Mouse (Mus musculus) liver, postnatal 0 days (tissue): ENCODE data around the gene Adam1b. TPM values are rescaled to one million over a fixed set of nuclear protein-coding genes. Genes with fewer than 3 reads are reported as not detected.

Experiments
- ATAC-seq: fragments of 200-750 bp; cut with Nextera tagmentation; 2 replicates; pipeline ENCODE4 v1.8.0; 2017; ENCODE audit warnings: mild to moderate bottlenecking, moderate library complexity
- DNase-seq: peaks from one replicate; pipeline ENCODE4 v3.0.0-alpha.2; 2016
- H3K27ac ChIP-seq: fragments of 300-500 bp; sonication (generic); 2 replicates; pipeline ENCODE4 v1.5.1; 2014; ENCODE audit warnings: antibody characterized with exemption, moderate library complexity, mild to moderate bottlenecking, low read depth
- H3K27me3 ChIP-seq: fragments of 300-500 bp; sonication (generic); 2 replicates; pipeline ENCODE4 v1.6.1; 2014; ENCODE audit warnings: low read length, control low read depth, mixed read lengths; ENCODE audit not compliant: insufficient read depth
- H3K36me3 ChIP-seq: fragments of 300-500 bp; sonication (generic); replicated peaks from 2 replicates; pipeline ENCODE4 v1.6.1; 2014; ENCODE audit warnings: mild to moderate bottlenecking, control low read depth, low read length, moderate library complexity, mixed read lengths; ENCODE audit not compliant: insufficient read depth
- H3K4me1 ChIP-seq: fragments of 300-500 bp; sonication (generic); 2 replicates; pipeline ENCODE4 v1.6.1; 2014; ENCODE audit warnings: antibody characterized with exemption, mild to moderate bottlenecking, control low read depth; ENCODE audit not compliant: insufficient read depth
- H3K4me2 ChIP-seq: fragments of 300-500 bp; sonication (generic); 2 replicates; pipeline ENCODE4 v1.6.1; 2014; ENCODE audit warnings: low read depth, mild to moderate bottlenecking, low read length, moderate library complexity, mixed read lengths
- H3K4me3 ChIP-seq: fragments of 300-500 bp; sonication (generic); 2 replicates; pipeline ENCODE4 v1.5.1; 2014; ENCODE audit warnings: low read depth, low read length
- H3K9ac ChIP-seq: fragments of 300-500 bp; sonication (generic); replicated peaks from 2 replicates; pipeline ENCODE4 v1.6.1; 2014; ENCODE audit warnings: mild to moderate bottlenecking, moderate library complexity
- H3K9me3 ChIP-seq: fragments of 300-500 bp; sonication (generic); 2 replicates; pipeline ENCODE4 v1.6.1; 2016; ENCODE audit warnings: mild to moderate bottlenecking, control low read depth, low read length, mixed read lengths
- CTCF ChIP-seq: sonication (generic); IDR thresholded peaks from 2 replicates; pipeline ENCODE4 v1.5.1; 2016; ENCODE audit warnings: antibody characterized with exemption, low read depth
- EP300 ChIP-seq: IDR thresholded peaks from 2 replicates; pipeline ENCODE4 v1.6.1; 2016; ENCODE audit warnings: antibody characterized with exemption, low read depth, mild to moderate bottlenecking
- WGBS: fragments of 180-500 bp; shearing (Covaris S2); extraction: QIAGEN DNeasy Blood & Tissue Kit; methylation state at CpG from one replicate; pipeline ENCODE4 v1.1.7; 2014; ENCODE audit not compliant: insufficient replicate concordance; 5-methylcytosine and 5-hydroxymethylcytosine counted together
- polyA plus RNA-seq: library from polyadenylated mRNA; unstranded; fragments of >200 nt; fragmentation: Nextera tagmentation; extraction: Ambion mirVana; gene quantifications from 2 replicates; pipeline ENCODE4 v1.2.1, GENCODE M21; 2015

Gene Adam1b
- polyA plus RNA-seq, 1 experiment from 2014 or later = not detected

DNA sequence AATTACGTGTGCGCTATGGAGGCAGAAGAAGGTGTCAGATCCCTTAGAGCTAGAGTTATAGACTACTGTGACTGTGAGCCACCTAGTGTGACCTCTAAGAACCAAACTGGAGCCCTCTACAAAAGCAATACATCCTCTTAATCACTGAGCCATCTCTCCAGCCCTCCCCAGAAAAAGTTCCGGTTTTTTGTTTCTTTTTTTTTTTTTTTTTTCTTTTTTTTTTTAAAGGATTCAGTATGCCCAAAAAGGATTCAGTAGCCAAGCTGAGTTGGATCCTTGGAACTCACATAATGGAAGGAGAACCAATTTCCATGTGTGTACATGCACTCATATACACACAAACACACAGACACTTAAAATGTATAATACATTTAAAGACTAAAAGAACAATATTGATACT is 40.1 kb upstream of the Adam1b start:
- Histone ChIP-seq H3K4me2 (no peak overlapping the region), H3K4me3 (no peak overlapping the region), H3K4me1 (peaks cover 18% of the 10 kb centered on the region), H3K27me3 (no peaks in the 10 kb centered on the region), H3K9ac (no peak overlapping the region), H3K27ac (no peak overlapping the region), H3K36me3 (peaks cover 11% of the 10 kb centered on the region), H3K9me3 (no peaks in the 10 kb centered on the region)
- TF ChIP-seq CTCF = no peak
- no peak for TF ChIP-seq EP300
- ATAC-seq = no peak
- no peak for DNase-seq
- WGBS = 72% methylated on average over 3 of the region's 3 CpGs

- Histone ChIP-seq H3K9ac (no peak overlapping the region), H3K27me3 (no peaks in the 10 kb centered on the region), H3K4me2 (no peak overlapping the region), H3K9me3 (no peaks in the 10 kb centered on the region), H3K4me3 (no peak overlapping the region), H3K36me3 (peaks cover 16% of the 10 kb centered on the region), H3K4me1 (peaks cover 18% of the 10 kb centered on the region), H3K27ac (no peak overlapping the region)
- DNase-seq (no peak), ATAC-seq (no peak)
- peak; percentile 24; the same call in 1 of the 2 replicates for TF ChIP-seq CTCF
- no peak for TF ChIP-seq EP300
- 82% methylated on average over 7 of the region's 7 CpGs for WGBS
Measured at GRCm38 (mm10) chr5:121541235-121541634, 38.0 kb upstream of the Adam1b start.

- WGBS = 84% methylated on average over 5 of the region's 5 CpGs
- Histone ChIP-seq H3K9ac (no peak overlapping the region), H3K9me3 (no peaks in the 10 kb centered on the region), H3K27me3 (no peaks in the 10 kb centered on the region), H3K36me3 (peaks cover 26% of the 10 kb centered on the region), H3K4me3 (no peak overlapping the region), H3K4me2 (no peak overlapping the region), H3K4me1 (peaks cover 18% of the 10 kb centered on the region), H3K27ac (no peak overlapping the region)
- TF ChIP-seq CTCF = no peak
- DNase-seq (no peak), ATAC-seq (no peak)
Measured at GRCm38 (mm10) chr5:121540066-121540465, 36.8 kb upstream of the Adam1b start.

GRCm38 (mm10) chr5:121537588-121537987 is 34.4 kb upstream of the Adam1b start:
- H3K9ac ChIP-seq = no peak overlapping the region
- H3K4me3 ChIP-seq = no peak overlapping the region
- no peak for TF ChIP-seq EP300
- no peak for TF ChIP-seq CTCF
- DNase-seq (no peak), ATAC-seq (no peak)
- H3K4me1 ChIP-seq = peaks cover 4% of the 10 kb centered on the region
- peaks cover 44% of the 10 kb centered on the region for H3K36me3 ChIP-seq
- no peak overlapping the region for H3K4me2 ChIP-seq
- no peaks in the 10 kb centered on the region for H3K9me3 ChIP-seq
- H3K27me3 ChIP-seq = no peaks in the 10 kb centered on the region
- WGBS = 92% methylated on average over 2 of the region's 2 CpGs
- H3K27ac ChIP-seq = no peak overlapping the region

- H3K27me3 ChIP-seq = no peaks in the 10 kb centered on the region
- TF ChIP-seq CTCF (no peak), EP300 (no peak)
- H3K4me2 ChIP-seq = no peak overlapping the region
- WGBS = 73% methylated on average over 7 of the region's 7 CpGs
- no peaks in the 10 kb centered on the region for H3K9me3 ChIP-seq
- H3K4me1 ChIP-seq = no peaks in the 10 kb centered on the region
- DNase-seq (no peak), ATAC-seq (no peak)
- no peak overlapping the region for H3K9ac ChIP-seq
- no peak overlapping the region for H3K27ac ChIP-seq
- peaks cover 50% of the 10 kb centered on the region for H3K36me3 ChIP-seq
- no peak overlapping the region for H3K4me3 ChIP-seq
Measured at GRCm38 (mm10) chr5:121536921-121537555, 33.8 kb upstream of the Adam1b start.

- 55% methylated on average over 3 of the region's 3 CpGs for WGBS
- H3K27me3 ChIP-seq = no peaks in the 10 kb centered on the region
- no peak for DNase-seq
- no peak for TF ChIP-seq CTCF
- TF ChIP-seq EP300 = 0 out of 2 replicates have a peak, but pooled peaks have one; percentile 33
- ATAC-seq = peak; percentile 72
- H3K9ac ChIP-seq = no peak overlapping the region
- H3K27ac ChIP-seq = no peak overlapping the region
- no peaks in the 10 kb centered on the region for H3K9me3 ChIP-seq
- H3K4me2 ChIP-seq = no peak overlapping the region
- no peaks in the 10 kb centered on the region for H3K4me1 ChIP-seq
- peaks cover 64% of the 10 kb centered on the region for H3K36me3 ChIP-seq
- no peak overlapping the region for H3K4me3 ChIP-seq
Measured at GRCm38 (mm10) chr5:121535116-121535515, 31.9 kb upstream of the Adam1b start.

GRCm38 (mm10) chr5:121534521-121534920 is 31.3 kb upstream of the Adam1b start:
- Histone ChIP-seq H3K27ac (no peak overlapping the region), H3K4me2 (no peak overlapping the region), H3K4me3 (no peak overlapping the region), H3K4me1 (no peaks in the 10 kb centered on the region), H3K27me3 (no peaks in the 10 kb centered on the region), H3K9ac (no peak overlapping the region), H3K9me3 (no peaks in the 10 kb centered on the region), H3K36me3 (peaks cover 69% of the 10 kb centered on the region)
- 80% methylated on average over 5 of the region's 5 CpGs for WGBS
- ATAC-seq (0 out of 2 replicates have a peak, but pooled peaks have one; percentile 19), DNase-seq (no peak)
- TF ChIP-seq CTCF = peak; percentile 59
- TF ChIP-seq EP300 = no peak
